Mouse (Mus musculus): Measurements from ENCODE around the gene Thrsp. TPM values are rescaled to one million over a fixed set of nuclear protein-coding genes. Genes with fewer than 3 reads are reported as not detected.

Thrsp gene
- polyA plus RNA-seq, 1 experiment from 2014 or later = 0.55 TPM

GRCm38 (mm10) chr7:97386806-97387370 is 30.6 kb downstream of the Thrsp start:
- 91% methylated on average over 5 of the region's 5 CpGs for WGBS
- H3K9me3 ChIP-seq = no peaks in the 10 kb centered on the region
- H3K27ac ChIP-seq = no peak overlapping the region
- H3K27me3 ChIP-seq = no peaks in the 10 kb centered on the region
- no peak overlapping the region for H3K4me2 ChIP-seq (replicated peaks)
- H3K9ac ChIP-seq = no peak overlapping the region
- no peaks in the 10 kb centered on the region for H3K4me1 ChIP-seq
- ATAC-seq (ENCODE audit: low FRiP score, low read depth) = no peak
- no peak overlapping the region for H3K4me3 ChIP-seq
- H3K36me3 ChIP-seq = peaks cover 89% of the 10 kb centered on the region

GRCm38 (mm10) chr7:97386106-97386805 is 31.3 kb downstream of the Thrsp start:
- Histone ChIP-seq H3K4me1 (no peaks in the 10 kb centered on the region), H3K27ac (no peak overlapping the region), H3K4me2 (replicated peaks) (no peak overlapping the region), H3K36me3 (peaks cover 90% of the 10 kb centered on the region), H3K27me3 (no peaks in the 10 kb centered on the region), H3K4me3 (no peak overlapping the region), H3K9ac (no peak overlapping the region), H3K9me3 (no peaks in the 10 kb centered on the region)
- ATAC-seq (ENCODE audit: low FRiP score, low read depth) = no peak
- WGBS = 85% methylated on average over 7 of the region's 7 CpGs

GRCm38 (mm10) chr7:97383496-97384132 is 33.9 kb downstream of the Thrsp start:
- Histone ChIP-seq H3K9ac (no peak overlapping the region), H3K27me3 (no peaks in the 10 kb centered on the region), H3K4me3 (no peak overlapping the region), H3K4me1 (no peaks in the 10 kb centered on the region), H3K4me2 (replicated peaks) (no peak overlapping the region), H3K9me3 (no peaks in the 10 kb centered on the region), H3K36me3 (peaks cover 89% of the 10 kb centered on the region), H3K27ac (no peak overlapping the region)
- ATAC-seq (ENCODE audit: low FRiP score, low read depth) = no peak
- WGBS = 89% methylated on average over 10 of the region's 10 CpGs

- H3K4me1 ChIP-seq = no peaks in the 10 kb centered on the region
- no peak for ATAC-seq (ENCODE audit: low FRiP score, low read depth)
- no peak overlapping the region for H3K27ac ChIP-seq
- peaks cover 91% of the 10 kb centered on the region for H3K36me3 ChIP-seq
- H3K9ac ChIP-seq = no peak overlapping the region
- WGBS = 98% methylated on average over 8 of the region's 8 CpGs
- H3K4me3 ChIP-seq = no peak overlapping the region
- no peaks in the 10 kb centered on the region for H3K27me3 ChIP-seq
- no peak overlapping the region for H3K4me2 ChIP-seq (replicated peaks)
- H3K9me3 ChIP-seq = no peaks in the 10 kb centered on the region
Measured at GRCm38 (mm10) chr7:97382661-97383060, 34.9 kb downstream of the Thrsp start.

- no peak overlapping the region for H3K4me2 ChIP-seq (replicated peaks)
- H3K9me3 ChIP-seq = no peaks in the 10 kb centered on the region
- no peak for ATAC-seq (ENCODE audit: low FRiP score, low read depth)
- no peaks in the 10 kb centered on the region for H3K4me1 ChIP-seq
- no peak overlapping the region for H3K4me3 ChIP-seq
- H3K9ac ChIP-seq = no peak overlapping the region
- 92% methylated on average over 5 of the region's 5 CpGs for WGBS
- H3K36me3 ChIP-seq = peaks cover 85% of the 10 kb centered on the region
- no peaks in the 10 kb centered on the region for H3K27me3 ChIP-seq
- H3K27ac ChIP-seq = no peak overlapping the region
Measured at GRCm38 (mm10) chr7:97380500-97381123, 36.9 kb downstream of the Thrsp start.

GRCm38 (mm10) chr7:97379304-97379703 is 38.2 kb downstream of the Thrsp start:
- H3K27ac ChIP-seq = no peak overlapping the region
- H3K27me3 ChIP-seq = no peaks in the 10 kb centered on the region
- no peak for ATAC-seq (ENCODE audit: low FRiP score, low read depth)
- WGBS = 92% methylated on average over 5 of the region's 5 CpGs
- no peak overlapping the region for H3K9ac ChIP-seq
- no peak overlapping the region for H3K4me3 ChIP-seq
- H3K36me3 ChIP-seq = peaks cover 85% of the 10 kb centered on the region
- no peaks in the 10 kb centered on the region for H3K9me3 ChIP-seq
- no peaks in the 10 kb centered on the region for H3K4me1 ChIP-seq
- no peak overlapping the region for H3K4me2 ChIP-seq (replicated peaks)

GRCm38 (mm10) chr7:97375906-97376305 is 41.6 kb downstream of the Thrsp start:
- no peak for ATAC-seq (ENCODE audit: low FRiP score, low read depth)
- no peak overlapping the region for H3K4me2 ChIP-seq (replicated peaks)
- no peaks in the 10 kb centered on the region for H3K27me3 ChIP-seq
- WGBS = 84% methylated on average over 2 of the region's 2 CpGs
- H3K36me3 ChIP-seq = peaks cover 61% of the 10 kb centered on the region
- no peak overlapping the region for H3K27ac ChIP-seq
- H3K4me1 ChIP-seq = peaks cover 8% of the 10 kb centered on the region
- H3K9ac ChIP-seq = no peak overlapping the region
- no peak overlapping the region for H3K4me3 ChIP-seq
- no peaks in the 10 kb centered on the region for H3K9me3 ChIP-seq

- no peak for ATAC-seq (ENCODE audit: low FRiP score, low read depth)
- WGBS = 94% methylated on average over 9 of the region's 9 CpGs
- H3K36me3 ChIP-seq = peaks cover 56% of the 10 kb centered on the region
Measured at GRCm38 (mm10) chr7:97375101-97375500, 42.4 kb downstream of the Thrsp start.

GRCm38 (mm10) chr7:97365887-97366286 is 51.6 kb downstream of the Thrsp start:
- Histone ChIP-seq H3K27ac (no peak overlapping the region), H3K4me1 (peaks cover 3% of the 10 kb centered on the region), H3K4me3 (no peak overlapping the region), H3K4me2 (replicated peaks) (no peak overlapping the region), H3K9me3 (no peaks in the 10 kb centered on the region), H3K36me3 (no peaks in the 10 kb centered on the region), H3K9ac (no peak overlapping the region), H3K27me3 (peaks cover 1% of the 10 kb centered on the region; the same call in 1 of the 2 replicates)
- WGBS = 65% methylated on average over 1 of the region's 1 CpGs
- ATAC-seq (ENCODE audit: low FRiP score, low read depth) = no peak

More at GRCm38 (mm10) chr7:97375101-97375500, 42.4 kb downstream of the Thrsp start:
- H3K4me3 ChIP-seq = no peak overlapping the region
- no peak overlapping the region for H3K4me2 ChIP-seq (replicated peaks)
- H3K27ac ChIP-seq = no peak overlapping the region
- peaks cover 11% of the 10 kb centered on the region for H3K4me1 ChIP-seq
- no peaks in the 10 kb centered on the region for H3K27me3 ChIP-seq
- no peaks in the 10 kb centered on the region for H3K9me3 ChIP-seq
- no peak overlapping the region for H3K9ac ChIP-seq

Other genes starting within 250 kb of the Thrsp start
- 2.1 and 2.2 TPM in 2 replicates for gene Usp35, start 85.7 kb downstream of the Thrsp start, polyA plus RNA-seq (2015; fragmentation: Nextera tagmentation; extraction: Ambion mirVana)
- 4.9 and 5.1 TPM in 2 replicates for gene Kctd21, start 85.4 kb downstream of the Thrsp start, polyA plus RNA-seq (2015; fragmentation: Nextera tagmentation; extraction: Ambion mirVana)
- 34.7 and 37.8 TPM in 2 replicates for gene Alg8, start 46.1 kb downstream of the Thrsp start, polyA plus RNA-seq (2015; fragmentation: Nextera tagmentation; extraction: Ambion mirVana)
- gene Ndufc2, start 17.7 kb downstream of the Thrsp start, polyA plus RNA-seq (2015; fragmentation: Nextera tagmentation; extraction: Ambion mirVana) = 345 and 348 TPM in 2 replicates
- 4.5 and 5.5 TPM in 2 replicates for gene Kctd14, start 33.6 kb upstream of the Thrsp start, polyA plus RNA-seq (2015; fragmentation: Nextera tagmentation; extraction: Ambion mirVana)
- 52.9 and 57.3 TPM in 2 replicates for gene Ints4, start 63.2 kb upstream of the Thrsp start, polyA plus RNA-seq (2015; fragmentation: Nextera tagmentation; extraction: Ambion mirVana)
- gene Aamdc, start 161.8 kb upstream of the Thrsp start, polyA plus RNA-seq (2015; fragmentation: Nextera tagmentation; extraction: Ambion mirVana) = 82.3 and 86.6 TPM in 2 replicates
- gene Rsf1, start 162.2 kb upstream of the Thrsp start, polyA plus RNA-seq (2015; fragmentation: Nextera tagmentation; extraction: Ambion mirVana) = 31.1 and 32.1 TPM in 2 replicates